Comparison of ENCODE assay signal across 9 mouse cellular contexts in genomic region chr9:35156002-35156710, GRCm38 (mm10). TPM values are rescaled to one million over a fixed set of nuclear protein-coding genes. Genes with fewer than 3 reads are reported as not detected.
A peak's percentile ranks its signal among the peaks of the same experiment; 100 is the strongest.
DNase-seq lines count a peak whose midpoint lies in the region; TF ChIP-seq lines count a peak whose summit lies in the region.
"Had no signal": no experiment of that assay in that cellular context is flagged by ENCODE, and none has a peak within 500 bp of the region (broad histone marks: within the 10 kb centered on the region; RNA-seq: fewer than 3 reads in every experiment).

No protein-coding gene starts in this region.

- peaks cover 14% of the 10 kb centered on the region for H3K4me1 ChIP-seq in heart, adult 2 months (ENCODE audit: control insufficient read depth, insufficient read depth, low read length)
- H3K4me1 ChIP-seq in heart, embryonic 10.5 days: peaks cover 6% of the 10 kb centered on the region; the same call in 1 of the 2 replicates
- peaks cover 2% of the 10 kb centered on the region; the same call in 1 of the 2 replicates for H3K4me1 ChIP-seq in hindbrain, embryonic 10.5 days (replicated peaks)

- H3K79me2 ChIP-seq in heart, adult 2 months (replicated peaks; ENCODE audit: control insufficient read depth, insufficient read depth, low read length): no peaks in the 10 kb centered on the region; the same call in 1 of the 2 replicates

- no peaks in the 10 kb centered on the region for H3K9me3 ChIP-seq in heart, embryonic 10.5 days
- H3K9me3 ChIP-seq in hindbrain, embryonic 10.5 days: no peaks in the 10 kb centered on the region

- H3K9ac ChIP-seq in heart, adult 2 months (ENCODE audit: low read depth, low read length): no peak overlapping the region

- TF ChIP-seq CTCF in heart, adult 2 months (IDR thresholded peaks at IDR 0.05): no peak

- WGBS in heart, adult 2 months: 71% methylated on average over 5 of the region's 5 CpGs
- WGBS in heart, embryonic 10.5 days: 89% methylated on average over 5 of the region's 5 CpGs
- WGBS in hindbrain, embryonic 10.5 days: 95% methylated on average over 5 of the region's 5 CpGs

- peak; percentile 53 to 70 for DNase-seq in heart, adult 2 months
- no peak for DNase-seq in heart, embryonic 10.5 days (ENCODE audit: low spot score)
- peak; percentile 45 for DNase-seq in right cerebral cortex, adult 18-20 months
- DNase-seq in right cerebral cortex, postnatal 36 days (ENCODE audit: low spot score in 2 of 2): no peak
- peak; percentile 38 to 60 for DNase-seq in heart, postnatal 36 days
- peak; percentile 27 for DNase-seq in telencephalon, adult 2 months (ENCODE audit: low read depth, low spot score)
- DNase-seq in hindbrain, embryonic 10.5 days (ENCODE audit: low spot score): no peak
- DNase-seq in B cell, adult 2 months: no peak

- H3K36me3 ChIP-seq in heart, adult 2 months (ENCODE audit: control insufficient read depth, insufficient read depth, low read length): no peaks in the 10 kb centered on the region
- H3K36me3 ChIP-seq in heart, embryonic 10.5 days: no peaks in the 10 kb centered on the region
- H3K36me3 ChIP-seq in hindbrain, embryonic 10.5 days: peaks cover 7% of the 10 kb centered on the region

- peak overlapping the region; percentile 63 for H3K27ac ChIP-seq in heart, adult 2 months
- no peak overlapping the region for H3K27ac ChIP-seq in heart, embryonic 10.5 days
- H3K27ac ChIP-seq in hindbrain, embryonic 10.5 days: no peak overlapping the region

- no peak for TF ChIP-seq POLR2A in heart, adult 2 months (IDR thresholded peaks at IDR 0.05; ENCODE audit: insufficient read depth, low read depth, low read length)

- intact Hi-C loops in heart, adult 2 months (cut with DNase I): no loop called here
- intact Hi-C loops in heart, postnatal 36 days (cut with DNase I): no loop called here

- H3K4me3 ChIP-seq in heart, adult 2 months: no peak overlapping the region
- H3K4me3 ChIP-seq in heart, embryonic 10.5 days: no peak overlapping the region
- H3K4me3 ChIP-seq in hindbrain, embryonic 10.5 days: no peak overlapping the region

- TF ChIP-seq EP300 in heart, adult 2 months (IDR thresholded peaks at IDR 0.05; ENCODE audit: insufficient read depth, low read depth, low read length): peak; percentile 12; the same call in 1 of the 2 replicates

- no peaks in the 10 kb centered on the region for H3K27me3 ChIP-seq in heart, adult 2 months (ENCODE audit: control insufficient read depth, insufficient read depth, low read length)
- H3K27me3 ChIP-seq in heart, embryonic 10.5 days (ENCODE audit: insufficient read depth, poor library complexity, severe bottlenecking): no peaks in the 10 kb centered on the region
- no peaks in the 10 kb centered on the region for H3K27me3 ChIP-seq in hindbrain, embryonic 10.5 days (ENCODE audit: insufficient read depth, poor library complexity, severe bottlenecking)
- H3K27me3 ChIP-seq: CH12.LX had no signal

RNA-seq across cellular contexts. Expression of gene Dcps, which starts 19.7 kb away (rescaled TPM):
- total RNA-seq in heart, adult 2 months (2021): 10 to 100 TPM; 14.4 to 15.1 TPM
- polyA plus RNA-seq in heart, adult 2 months (2012; rRNA removed): 21.3 and 25.5 TPM in 2 replicates
- polyA plus RNA-seq in heart, embryonic 10.5 days (2016; fragmentation: Nextera tagmentation; extraction: Ambion mirVana): 74.8 and 81.9 TPM in 2 replicates
- 10 to 100 TPM; 17.3 to 17.8 TPM for total RNA-seq in heart, postnatal 36 days (2021)
- polyA plus RNA-seq in hindbrain, embryonic 10.5 days (2016; fragmentation: Nextera tagmentation; extraction: Ambion mirVana): 99.8 and 101 TPM in 2 replicates

RNA-seq across cellular contexts. Expression of gene St3gal4, which starts 37.1 kb away (rescaled TPM):
- 10 to 100 TPM; 26.1 to 29.5 TPM for total RNA-seq in heart, adult 2 months (2021)
- 8.6 and 11.9 TPM in 2 replicates for polyA plus RNA-seq in heart, adult 2 months (2012; rRNA removed)
- polyA plus RNA-seq in heart, embryonic 10.5 days (2016; fragmentation: Nextera tagmentation; extraction: Ambion mirVana): 16.0 and 18.4 TPM in 2 replicates
- 10 to 100 TPM; 26.8 to 39.1 TPM for total RNA-seq in heart, postnatal 36 days (2021)
- 10.3 and 11.5 TPM in 2 replicates for polyA plus RNA-seq in hindbrain, embryonic 10.5 days (2016; fragmentation: Nextera tagmentation; extraction: Ambion mirVana)

RNA-seq across cellular contexts. Expression of gene Srpr, which starts 43.8 kb away (rescaled TPM):
- 10 to 100 TPM; 82.4 to 96.3 TPM for total RNA-seq in heart, adult 2 months (2021)
- polyA plus RNA-seq in heart, adult 2 months (2012; rRNA removed): 67.6 and 105 TPM in 2 replicates
- 96.1 and 97.8 TPM in 2 replicates for polyA plus RNA-seq in heart, embryonic 10.5 days (2016; fragmentation: Nextera tagmentation; extraction: Ambion mirVana)
- total RNA-seq in heart, postnatal 36 days (2021): 10 to 100 TPM; 91.2 to 100.0 TPM
- 77.4 and 82.8 TPM in 2 replicates for polyA plus RNA-seq in hindbrain, embryonic 10.5 days (2016; fragmentation: Nextera tagmentation; extraction: Ambion mirVana)

RNA-seq across cellular contexts. Expression of gene Tirap, which starts 43.9 kb away (rescaled TPM):
- total RNA-seq in heart, adult 2 months (2021): 1 to 10 TPM; 4.9 to 6.5 TPM
- polyA plus RNA-seq in heart, adult 2 months (2012; rRNA removed): 9.5 and 11.0 TPM in 2 replicates
- 14.1 and 15.3 TPM in 2 replicates for polyA plus RNA-seq in heart, embryonic 10.5 days (2016; fragmentation: Nextera tagmentation; extraction: Ambion mirVana)
- 1 to 10 TPM; 6.5 to 6.6 TPM for total RNA-seq in heart, postnatal 36 days (2021)
- 15.6 and 19.9 TPM in 2 replicates for polyA plus RNA-seq in hindbrain, embryonic 10.5 days (2016; fragmentation: Nextera tagmentation; extraction: Ambion mirVana)

RNA-seq across cellular contexts. Expression of gene Foxred1, which starts 54.7 kb away (rescaled TPM):
- 10 to 100 TPM; 70.4 to 75.6 TPM for total RNA-seq in heart, adult 2 months (2021)
- 56.8 and 100 TPM in 2 replicates for polyA plus RNA-seq in heart, adult 2 months (2012; rRNA removed)
- 64.2 and 73.9 TPM in 2 replicates for polyA plus RNA-seq in heart, embryonic 10.5 days (2016; fragmentation: Nextera tagmentation; extraction: Ambion mirVana)
- 10 to 100 TPM; 85.5 to 91.0 TPM for total RNA-seq in heart, postnatal 36 days (2021)
- 46.7 and 50.5 TPM in 2 replicates for polyA plus RNA-seq in hindbrain, embryonic 10.5 days (2016; fragmentation: Nextera tagmentation; extraction: Ambion mirVana)

Comparison
In these comparisons a context has a peak if more than half of its experiments do, and no peak if none do; other contexts are left out.
1. DNase-seq: peak in heart, adult 2 months (2 of 2), right cerebral cortex, adult 18-20 months (single experiment), heart, postnatal 36 days (2 of 2) and telencephalon, adult 2 months (single experiment); none in heart, embryonic 10.5 days (single experiment), right cerebral cortex, postnatal 36 days (0 of 2), hindbrain, embryonic 10.5 days (single experiment) and B cell, adult 2 months (0 of 2).